Mouse (Mus musculus) limb, embryonic 13.5 days (tissue): ENCODE data around the gene Magi1. TPM values are rescaled to one million over a fixed set of nuclear protein-coding genes. Genes with fewer than 3 reads are reported as not detected.

ENCODE experiments used
- ATAC-seq: fragments of 200-750 bp; cut with Nextera tagmentation; 2 replicates; pipeline ENCODE4 v1.8.0; 2017; ENCODE audit warnings: low read depth, moderate number of reproducible peaks, moderate TSS enrichment; ENCODE audit not compliant: low FRiP score
- H3K27ac ChIP-seq: fragments of 300-500 bp; sonication (generic); 2 replicates; pipeline ENCODE4 v1.5.1; 2015; ENCODE audit warnings: inconsistent platforms, mild to moderate bottlenecking, moderate library complexity
- H3K27me3 ChIP-seq: fragments of 300-500 bp; sonication (generic); 2 replicates; pipeline ENCODE4 v1.6.1; 2015; ENCODE audit warnings: mild to moderate bottlenecking, inconsistent platforms
- H3K36me3 ChIP-seq: fragments of 300-500 bp; sonication (generic); 2 replicates; pipeline ENCODE4 v1.6.1; 2015; ENCODE audit warnings: inconsistent platforms, mild to moderate bottlenecking, moderate library complexity
- H3K4me1 ChIP-seq: fragments of 300-500 bp; sonication (generic); 2 replicates; pipeline ENCODE4 v1.6.1; 2015; ENCODE audit warnings: inconsistent platforms
- H3K4me2 ChIP-seq: fragments of 300-500 bp; sonication (generic); replicated peaks from 2 replicates; pipeline ENCODE4 v1.6.1; 2015; ENCODE audit warnings: inconsistent platforms, mild to moderate bottlenecking, moderate library complexity
- H3K4me3 ChIP-seq: fragments of 300-500 bp; sonication (generic); 2 replicates; pipeline ENCODE4 v1.5.1; 2015; ENCODE audit warnings: moderate library complexity, mild to moderate bottlenecking, inconsistent platforms
- H3K9ac ChIP-seq: fragments of 300-500 bp; sonication (generic); 2 replicates; pipeline ENCODE4 v1.6.1; 2015; ENCODE audit warnings: mild to moderate bottlenecking, inconsistent platforms
- H3K9me3 ChIP-seq: fragments of 300-500 bp; sonication (generic); 2 replicates; pipeline ENCODE4 v1.6.1; 2016; ENCODE audit warnings: inconsistent platforms
- WGBS: fragments of 180-500 bp; shearing (Covaris S2); methylation state at CpG from one replicate; pipeline ENCODE4 v1.1.7; 2015; 5-methylcytosine and 5-hydroxymethylcytosine counted together
- polyA plus RNA-seq: library from polyadenylated mRNA; unstranded; fragments of >200 nt; fragmentation: Nextera tagmentation; extraction: Ambion mirVana; gene quantifications from 2 replicates; pipeline ENCODE4 v1.2.1, GENCODE M21; 2015

Magi1 gene
- polyA plus RNA-seq, 1 experiment from 2014 or later: 13.9 TPM

DNA sequence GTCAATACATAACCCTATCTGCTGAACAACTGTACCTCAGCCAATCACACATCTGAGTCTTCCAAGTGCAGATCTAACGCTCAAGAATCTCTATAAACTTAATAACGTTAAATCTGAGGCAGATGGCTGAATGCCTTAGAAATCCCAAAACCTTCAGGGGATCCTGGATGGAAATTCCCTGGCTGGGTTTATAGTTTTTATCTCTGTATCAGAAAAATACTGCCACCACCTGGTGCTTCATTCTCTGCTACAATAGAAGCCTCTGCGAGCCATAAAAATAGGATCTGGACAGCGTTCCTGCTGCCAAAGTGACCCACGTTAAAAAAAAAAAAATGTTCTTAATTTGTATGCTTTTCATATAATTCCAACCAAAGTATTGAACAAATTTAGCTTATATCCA lies 162.2 kb downstream of the Magi1 start:
- Histone ChIP-seq H3K36me3 (no peaks in the 10 kb centered on the region), H3K27ac (no peak overlapping the region), H3K4me2 (no peak overlapping the region), H3K4me1 (peaks cover 53% of the 10 kb centered on the region), H3K9me3 (no peaks in the 10 kb centered on the region), H3K27me3 (peaks cover 15% of the 10 kb centered on the region; the same call in 1 of the 2 replicates), H3K9ac (no peak overlapping the region), H3K4me3 (no peak overlapping the region)
- WGBS: 15% methylated on average over 5 of the region's 5 CpGs
- ATAC-seq: no peak

- H3K27ac ChIP-seq: no peak overlapping the region
- peaks cover 19% of the 10 kb centered on the region; the same call in 1 of the 2 replicates for H3K27me3 ChIP-seq
- H3K4me1 ChIP-seq: peaks cover 37% of the 10 kb centered on the region
- peak overlapping the region; percentile 28 for H3K4me2 ChIP-seq
- no peak for ATAC-seq
- WGBS: 25% methylated on average over 6 of the region's 6 CpGs
- H3K9ac ChIP-seq: no peak overlapping the region
- H3K9me3 ChIP-seq: no peaks in the 10 kb centered on the region
- H3K4me3 ChIP-seq: no peak overlapping the region
- no peaks in the 10 kb centered on the region for H3K36me3 ChIP-seq
These were observed 167.0 kb downstream of the Magi1 start for GRCm38 (mm10) chr6:94116434-94117432.

- no peaks in the 10 kb centered on the region for H3K9me3 ChIP-seq
- H3K4me1 ChIP-seq: peaks cover 29% of the 10 kb centered on the region
- H3K27ac ChIP-seq: no peak overlapping the region
- no peak overlapping the region for H3K9ac ChIP-seq
- no peak for ATAC-seq
- H3K27me3 ChIP-seq: 0 out of 2 replicates have a peak, but pooled peaks cover 4% of the 10 kb centered on the region
- no peaks in the 10 kb centered on the region for H3K36me3 ChIP-seq
- no peak overlapping the region for H3K4me3 ChIP-seq
- no peak overlapping the region for H3K4me2 ChIP-seq
These were observed 171.9 kb downstream of the Magi1 start for GRCm38 (mm10) chr6:94111833-94112232.

- no peak overlapping the region for H3K27ac ChIP-seq
- H3K4me1 ChIP-seq: peaks cover 35% of the 10 kb centered on the region
- no peaks in the 10 kb centered on the region for H3K27me3 ChIP-seq
- H3K4me2 ChIP-seq: peak overlapping the region; percentile 12; the same call in 1 of the 2 replicates
- H3K9ac ChIP-seq: no peak overlapping the region
- H3K36me3 ChIP-seq: no peaks in the 10 kb centered on the region
- H3K4me3 ChIP-seq: no peak overlapping the region
- no peaks in the 10 kb centered on the region for H3K9me3 ChIP-seq
- WGBS: 23% methylated on average over 11 of the region's 11 CpGs
- ATAC-seq: peak; percentile 83
These were observed 176.2 kb downstream of the Magi1 start for GRCm38 (mm10) chr6:94107401-94108107.

- Histone ChIP-seq H3K36me3 (no peaks in the 10 kb centered on the region), H3K9ac (no peak overlapping the region), H3K4me3 (no peak overlapping the region), H3K4me2 (no peak overlapping the region), H3K4me1 (peaks cover 47% of the 10 kb centered on the region), H3K9me3 (no peaks in the 10 kb centered on the region), H3K27ac (no peak overlapping the region), H3K27me3 (no peaks in the 10 kb centered on the region)
- no peak for ATAC-seq
- WGBS: 40% methylated on average over 3 of the region's 3 CpGs
These were observed 180.1 kb downstream of the Magi1 start for GRCm38 (mm10) chr6:94103581-94103980.

GRCm38 (mm10) chr6:94101256-94101655 lies 182.5 kb downstream of the Magi1 start:
- Histone ChIP-seq H3K4me3 (no peak overlapping the region), H3K27me3 (no peaks in the 10 kb centered on the region), H3K4me1 (peaks cover 37% of the 10 kb centered on the region), H3K27ac (no peak overlapping the region), H3K9ac (no peak overlapping the region), H3K9me3 (no peaks in the 10 kb centered on the region), H3K4me2 (no peak overlapping the region), H3K36me3 (no peaks in the 10 kb centered on the region)
- ATAC-seq: no peak
- WGBS: 43% methylated on average over 5 of the region's 5 CpGs

DNA sequence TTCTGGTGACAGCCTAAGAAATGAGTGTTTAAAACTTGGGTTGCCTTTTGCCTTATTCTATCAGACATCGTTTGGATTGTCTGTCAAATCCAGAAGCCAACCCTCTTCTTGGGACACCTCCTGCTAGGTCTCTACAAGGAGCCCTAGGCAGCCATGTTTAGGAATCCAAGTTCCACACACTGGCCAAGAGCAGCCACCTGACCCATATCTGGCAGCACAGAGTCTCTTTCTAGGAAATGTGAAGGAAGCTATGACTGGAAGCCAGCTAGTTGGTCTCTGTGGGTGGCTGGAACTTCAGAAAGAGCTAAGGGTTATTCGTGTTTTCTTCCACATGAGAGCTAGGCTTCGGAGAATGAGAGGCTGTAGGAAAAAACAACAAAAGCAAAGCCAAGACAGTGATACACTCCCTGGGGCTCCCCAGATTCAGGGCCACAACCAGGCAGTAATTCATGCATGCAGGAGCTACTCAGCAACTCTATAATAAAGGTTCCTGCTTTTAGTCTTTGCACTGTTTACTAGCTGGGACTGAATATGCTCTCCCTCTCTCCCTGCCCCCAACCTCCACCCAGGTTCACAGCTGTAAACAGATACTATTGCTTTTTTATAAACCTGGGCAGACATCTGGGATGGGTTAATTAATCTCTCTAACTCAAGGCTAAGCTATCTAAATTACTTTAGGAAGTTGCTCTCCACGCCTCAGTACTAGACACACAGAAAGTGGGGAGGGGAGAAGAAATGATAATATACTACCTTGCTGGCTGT lies 188.6 kb downstream of the Magi1 start:
- Histone ChIP-seq H3K4me3 (no peak overlapping the region), H3K4me1 (peaks cover 36% of the 10 kb centered on the region), H3K27me3 (no peaks in the 10 kb centered on the region), H3K4me2 (no peak overlapping the region), H3K9me3 (no peaks in the 10 kb centered on the region), H3K9ac (no peak overlapping the region), H3K36me3 (no peaks in the 10 kb centered on the region), H3K27ac (no peak overlapping the region; the same call in 1 of the 2 replicates)
- ATAC-seq: no peak
- WGBS: 38% methylated on average over 4 of the region's 4 CpGs

GRCm38 (mm10) chr6:94092969-94093597 lies 190.6 kb downstream of the Magi1 start:
- Histone ChIP-seq H3K9ac (no peak overlapping the region), H3K27ac (no peak overlapping the region), H3K27me3 (no peaks in the 10 kb centered on the region), H3K36me3 (no peaks in the 10 kb centered on the region), H3K4me1 (peaks cover 41% of the 10 kb centered on the region), H3K9me3 (no peaks in the 10 kb centered on the region), H3K4me2 (no peak overlapping the region), H3K4me3 (no peak overlapping the region)
- 45% methylated on average over 8 of the region's 8 CpGs for WGBS
- ATAC-seq: no peak

GRCm38 (mm10) chr6:94092500-94092899 lies 191.2 kb downstream of the Magi1 start:
- Histone ChIP-seq H3K9me3 (no peaks in the 10 kb centered on the region), H3K4me1 (peaks cover 41% of the 10 kb centered on the region), H3K9ac (no peak overlapping the region), H3K4me2 (no peak overlapping the region), H3K36me3 (no peaks in the 10 kb centered on the region), H3K4me3 (no peak overlapping the region), H3K27me3 (no peaks in the 10 kb centered on the region), H3K27ac (no peak overlapping the region)
- 0 out of 2 replicates have a peak, but pooled peaks have one; percentile 5 for ATAC-seq
- WGBS: 54% methylated on average over 4 of the region's 4 CpGs

GRCm38 (mm10) chr6:94086855-94087254 lies 196.9 kb downstream of the Magi1 start:
- no peak overlapping the region for H3K4me2 ChIP-seq
- H3K9ac ChIP-seq: no peak overlapping the region
- peaks cover 8% of the 10 kb centered on the region; the same call in 1 of the 2 replicates for H3K27me3 ChIP-seq
- H3K4me1 ChIP-seq: peaks cover 39% of the 10 kb centered on the region
- H3K9me3 ChIP-seq: no peaks in the 10 kb centered on the region
- no peak for ATAC-seq
- H3K4me3 ChIP-seq: no peak overlapping the region
- H3K36me3 ChIP-seq: no peaks in the 10 kb centered on the region
- 18% methylated on average over 2 of the region's 2 CpGs for WGBS
- no peak overlapping the region for H3K27ac ChIP-seq

GRCm38 (mm10) chr6:94084752-94085151 lies 199.0 kb downstream of the Magi1 start:
- peaks cover 8% of the 10 kb centered on the region; the same call in 1 of the 2 replicates for H3K27me3 ChIP-seq
- no peak overlapping the region for H3K27ac ChIP-seq
- H3K4me1 ChIP-seq: peaks cover 41% of the 10 kb centered on the region
- H3K9me3 ChIP-seq: no peaks in the 10 kb centered on the region
- no peak overlapping the region for H3K9ac ChIP-seq
- H3K4me2 ChIP-seq: no peak overlapping the region
- no peaks in the 10 kb centered on the region for H3K36me3 ChIP-seq
- ATAC-seq: no peak
- no peak overlapping the region for H3K4me3 ChIP-seq
- WGBS: 22% methylated on average over 5 of the region's 5 CpGs
